Mouse (Mus musculus): Measurements from ENCODE around the gene Slc10a7.

DNA sequence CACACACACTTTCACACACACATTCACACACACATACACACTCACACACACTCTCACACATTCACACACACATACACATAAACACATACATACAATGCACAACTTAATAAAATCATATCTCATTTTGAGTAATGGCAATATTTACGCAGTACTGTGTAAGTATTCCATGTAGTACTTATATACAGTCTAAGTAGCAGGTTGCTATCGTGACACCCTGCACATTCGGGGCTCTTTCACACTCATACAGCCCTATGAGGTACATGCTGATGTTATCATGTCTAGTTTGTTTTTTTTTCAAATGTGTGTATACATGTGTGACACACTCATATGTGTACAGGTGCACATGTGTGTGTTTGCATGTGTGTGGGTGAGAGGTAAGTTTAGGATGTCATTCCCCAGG is 261.4 kb downstream of the Slc10a7 start:
- TF ChIP-seq EP300 (IDR thresholded peaks at IDR 0.05; ENCODE audit: low read depth) (no peak), CTCF (IDR thresholded peaks at IDR 0.05; ENCODE audit: low read depth) (no peak)

Measured in liver, embryonic 14.5 days (tissue).